In the genomic region with DNA sequence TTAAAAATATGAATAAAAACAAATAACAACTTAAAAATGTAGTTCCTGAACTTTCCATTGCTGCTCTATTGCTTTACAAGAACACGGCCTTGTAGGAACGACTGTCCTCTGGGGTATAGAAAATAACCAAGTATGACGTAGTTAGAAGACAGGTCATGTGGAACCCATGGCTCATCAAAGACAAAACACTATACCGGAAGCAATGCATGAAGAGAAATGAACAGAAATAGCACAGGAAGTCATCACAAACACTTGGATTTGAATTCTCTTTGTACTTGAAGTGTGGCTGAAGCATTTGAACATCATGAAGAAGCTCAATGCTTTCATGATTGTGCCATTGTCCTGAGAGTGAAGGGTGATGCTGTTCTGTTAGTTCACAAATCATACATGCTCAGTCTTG, we compare ENCODE assay signal across 26 mouse cellular contexts.
"Had no signal": no experiment of that assay in that cellular context is flagged by ENCODE, and none has a peak within 500 bp of the region (broad histone marks: within the 10 kb centered on the region; RNA-seq: fewer than 3 reads in every experiment).

No protein-coding gene starts in this region.

- H3K27me3 ChIP-seq: limb, embryonic 12.5 days; limb, embryonic 13.5 days; limb, embryonic 15.5 days; liver, embryonic 12.5 days; liver, embryonic 13.5 days; liver, embryonic 15.5 days; lung, embryonic 15.5 days; megakaryocyte, embryonic 14.5 days; midbrain, embryonic 12.5 days; midbrain, embryonic 13.5 days; midbrain, embryonic 15.5 days had no signal

- ATAC-seq: liver, embryonic 12.5 days; liver, postnatal 0 days; lung, postnatal 0 days; midbrain, embryonic 13.5 days; midbrain, embryonic 15.5 days; midbrain, embryonic 16.5 days had no signal

- H3K36me3 ChIP-seq: limb, embryonic 10.5 days; limb, embryonic 12.5 days; limb, embryonic 13.5 days; limb, embryonic 15.5 days; liver, embryonic 12.5 days; liver, embryonic 13.5 days; liver, embryonic 15.5 days; lung, embryonic 15.5 days; midbrain, embryonic 10.5 days; midbrain, embryonic 12.5 days; midbrain, embryonic 13.5 days; midbrain, embryonic 15.5 days had no signal

- DNase-seq: left cerebral cortex, postnatal 4 days; liver; liver, embryonic 13.5 days; liver, postnatal 0 days; lung, adult 18-20 months; lung, adult 2 months; lung, embryonic 14.5 days; lung, postnatal 10 days; lung, postnatal 14 days; lung, postnatal 36 days; lung, postnatal 4 days; midbrain, embryonic 14.5 days had no signal
